ENCODE assay signal across 17 mouse cellular contexts in genomic region chr5:14096196-14096595, GRCm38 (mm10).
"Had no signal": no experiment of that assay in that cellular context is flagged by ENCODE, and none has a peak within 500 bp of the region (broad histone marks: within the 10 kb centered on the region; RNA-seq: fewer than 3 reads in every experiment).

No protein-coding gene starts in this region.

- H3K4me3 ChIP-seq: lung, embryonic 15.5 days; megakaryocyte, embryonic 14.5 days; midbrain, embryonic 13.5 days; midbrain, embryonic 15.5 days; neural tube, embryonic 12.5 days; stomach, embryonic 15.5 days had no signal

- ATAC-seq: liver, postnatal 0 days; lung, postnatal 0 days; midbrain, embryonic 13.5 days; midbrain, embryonic 15.5 days had no signal

- H3K27ac ChIP-seq: lung, embryonic 15.5 days; macrophage; midbrain, embryonic 13.5 days; midbrain, embryonic 15.5 days; neural tube, embryonic 12.5 days; stomach, embryonic 15.5 days; stomach, postnatal 0 days had no signal

- DNase-seq: liver, postnatal 0 days; lung, adult 2 months; lung, postnatal 14 days; lung, postnatal 36 days; right cerebral cortex, postnatal 25 days; thymus, adult 18-20 months; thymus, postnatal 14 days; thymus, postnatal 36 days had no signal
